Mouse (Mus musculus) MEL (cell line): ENCODE results near the gene Ccdc171.

Source experiments
- BHLHE40 ChIP-seq: IDR thresholded peaks from 2 replicates; pipeline ENCODE4 v1.6.1; 2012; ENCODE audit warnings: low read depth, mild to moderate bottlenecking, inconsistent platforms, low read length, improper control_type of control experiment, borderline replicate concordance
- CTCF ChIP-seq, 3 experiments: IDR thresholded peaks in 2 of 3; conservative IDR thresholded peaks in 1 of 3; 2 replicates each; pipeline ENCODE4 v1.5.1; 2011 to 2012; ENCODE audit warnings: low read length in 3 of 3, low read depth in 2 of 3, mild to moderate bottlenecking in 2 of 3, improper control_type of control experiment in 1 of 3, inconsistent platforms in 1 of 3, mixed read lengths in 1 of 3, moderate library complexity in 1 of 3; ENCODE audit not compliant: control insufficient read depth in 1 of 3, insufficient read depth in 1 of 3, poor library complexity in 1 of 3, severe bottlenecking in 1 of 3
- ELF1 ChIP-seq: IDR thresholded peaks from 2 replicates; pipeline ENCODE4 v1.6.1; 2014; ENCODE audit warnings: low read depth, mild to moderate bottlenecking, inconsistent platforms, low read length, improper control_type of control experiment, moderate library complexity
- EP300 ChIP-seq, 2 experiments: IDR thresholded peaks; 2 replicates each; pipeline ENCODE4 v1.6.1; 2011; ENCODE audit warnings: improper control_type of control experiment in 2 of 2, low read length in 2 of 2, low read depth in 1 of 2, mild to moderate bottlenecking in 1 of 2
- GATA1 ChIP-seq: IDR thresholded peaks from 2 replicates; pipeline ENCODE4 v1.6.1; 2011; ENCODE audit warnings: low read depth, low read length, improper control_type of control experiment
- HCFC1 ChIP-seq: IDR thresholded peaks from 2 replicates; pipeline ENCODE4 v1.6.1; 2012; ENCODE audit warnings: low read depth, mild to moderate bottlenecking, inconsistent platforms, low read length, improper control_type of control experiment, moderate library complexity
- MAZ ChIP-seq: IDR thresholded peaks from 2 replicates; pipeline ENCODE4 v1.6.1; 2012; ENCODE audit warnings: low read depth, mild to moderate bottlenecking, inconsistent platforms, low read length, improper control_type of control experiment
- POLR2A ChIP-seq, 2 experiments: IDR thresholded peaks; 2 replicates each; pipeline ENCODE4 v1.6.1; 2011 to 2012; ENCODE audit warnings: low read length in 2 of 2, mild to moderate bottlenecking in 2 of 2, control low read depth in 1 of 2, improper control_type of control experiment in 1 of 2, low read depth in 1 of 2, moderate library complexity in 1 of 2; ENCODE audit not compliant: control insufficient read depth in 1 of 2, insufficient read depth in 1 of 2, poor library complexity in 1 of 2
- POLR2AphosphoS5 ChIP-seq: IDR thresholded peaks from 2 replicates; pipeline ENCODE4 v1.6.1; 2012; ENCODE audit warnings: low read depth, borderline replicate concordance, mild to moderate bottlenecking, inconsistent platforms, low read length, moderate library complexity, mixed read lengths
- TAL1 ChIP-seq: IDR thresholded peaks from 2 replicates; pipeline ENCODE4 v1.6.1; 2012; ENCODE audit warnings: mild to moderate bottlenecking, inconsistent platforms, low read length, moderate library complexity, mixed read lengths
- ZNF384 ChIP-seq: IDR thresholded peaks from 2 replicates; pipeline ENCODE4 v1.6.1; 2012; ENCODE audit warnings: low read depth, mild to moderate bottlenecking, inconsistent platforms, low read length, improper control_type of control experiment

- TF ChIP-seq TAL1 (no peak), POLR2A (IDR thresholded peaks at IDR 0.05; ENCODE audit: control insufficient read depth in 1 of 2, insufficient read depth in 1 of 2, low read depth in 1 of 2, low read length in 2 of 2, poor library complexity in 1 of 2) (no peak), POLR2AphosphoS5 (no peak), CTCF (IDR thresholded peaks at IDR 0.05 in 2 of 3, conservative IDR thresholded peaks at IDR 0.05 in 1 of 3; ENCODE audit: control insufficient read depth in 1 of 3, insufficient read depth in 1 of 3, low read depth in 2 of 3, low read length in 3 of 3, poor library complexity in 1 of 3, severe bottlenecking in 1 of 3) (no peak), ELF1 (no peak), BHLHE40 (no peak), EP300 (IDR thresholded peaks at IDR 0.05; ENCODE audit: low read depth in 1 of 2, low read length in 2 of 2) (no peak), ZNF384 (no peak), HCFC1 (no peak), GATA1 (no peak), MAZ (no peak)
Measured at GRCm38 (mm10) chr4:83794930-83795459, 269.6 kb downstream of the Ccdc171 start.
